Mouse (Mus musculus): ENCODE results near the gene Gm20479. TPM values are rescaled to one million over a fixed set of nuclear protein-coding genes. Genes with fewer than 3 reads are reported as not detected.

Gene Gm20479
- polyA plus RNA-seq, 1 experiment from 2014 or later = not detected

- Histone ChIP-seq H3K27ac (no peak overlapping the region), H3K4me2 (replicated peaks) (no peak overlapping the region), H3K36me3 (no peaks in the 10 kb centered on the region), H3K9me3 (no peaks in the 10 kb centered on the region), H3K4me1 (replicated peaks) (peaks cover 5% of the 10 kb centered on the region), H3K27me3 (peaks cover 12% of the 10 kb centered on the region), H3K9ac (replicated peaks) (no peak overlapping the region), H3K4me3 (replicated peaks) (no peak overlapping the region)
- WGBS = 86% methylated on average over 17 of the region's 17 CpGs
- ATAC-seq = no peak
These were observed 52.0 kb downstream of the Gm20479 start for GRCm38 (mm10) chr7:27305091-27305730.

Other genes with a start within 250 kb of the Gm20479 start
- gene Cyp2f2, start 237.5 kb downstream of the Gm20479 start, polyA plus RNA-seq (2015; fragmentation: Nextera tagmentation; extraction: Ambion mirVana) = not detected in 2 replicates
- 0.22 TPM in 1 of 2 replicates, not detected in the other for gene Cyp2t4, start 203.7 kb downstream of the Gm20479 start, polyA plus RNA-seq (2015; fragmentation: Nextera tagmentation; extraction: Ambion mirVana)
- gene Egln2, start 190.6 kb downstream of the Gm20479 start, polyA plus RNA-seq (2015; fragmentation: Nextera tagmentation; extraction: Ambion mirVana) = 87.0 and 101 TPM in 2 replicates
- 104 and 110 TPM in 2 replicates for gene Rab4b, start 178.5 kb downstream of the Gm20479 start, polyA plus RNA-seq (2015; fragmentation: Nextera tagmentation; extraction: Ambion mirVana)
- 0.36 TPM in 1 of 2 replicates, not detected in the other for gene Gm21983, start 176.3 kb downstream of the Gm20479 start, polyA plus RNA-seq (2015; fragmentation: Nextera tagmentation; extraction: Ambion mirVana)
- 3.6 and 5.1 TPM in 2 replicates for gene Mia, start 176.3 kb downstream of the Gm20479 start, polyA plus RNA-seq (2015; fragmentation: Nextera tagmentation; extraction: Ambion mirVana)
- gene BC024978, start 161.6 kb downstream of the Gm20479 start, polyA plus RNA-seq (2015; fragmentation: Nextera tagmentation; extraction: Ambion mirVana) = 4.3 TPM in 2 replicates
- gene Snrpa, start 161.1 kb downstream of the Gm20479 start, polyA plus RNA-seq (2015; fragmentation: Nextera tagmentation; extraction: Ambion mirVana) = 233 and 245 TPM in 2 replicates
- gene Itpkc, start 128.8 kb downstream of the Gm20479 start, polyA plus RNA-seq (2015; fragmentation: Nextera tagmentation; extraction: Ambion mirVana) = 6.7 and 7.6 TPM in 2 replicates
- 25.3 and 25.5 TPM in 2 replicates for gene Coq8b, start 124.4 kb downstream of the Gm20479 start, polyA plus RNA-seq (2015; fragmentation: Nextera tagmentation; extraction: Ambion mirVana)
- 39.4 and 51.6 TPM in 2 replicates for gene Numbl, start 99.0 kb downstream of the Gm20479 start, polyA plus RNA-seq (2015; fragmentation: Nextera tagmentation; extraction: Ambion mirVana)
- 8.0 and 9.1 TPM in 2 replicates for gene Ltbp4, start 19.7 kb downstream of the Gm20479 start, polyA plus RNA-seq (2015; fragmentation: Nextera tagmentation; extraction: Ambion mirVana)
- 67.2 and 84.3 TPM in 2 replicates for gene Shkbp1, start 1.4 kb downstream of the Gm20479 start, polyA plus RNA-seq (2015; fragmentation: Nextera tagmentation; extraction: Ambion mirVana)
- gene Sptbn4, start 90.3 kb upstream of the Gm20479 start, polyA plus RNA-seq (2015; fragmentation: Nextera tagmentation; extraction: Ambion mirVana) = 1.1 and 2.2 TPM in 2 replicates
- gene Blvrb, start 90.6 kb upstream of the Gm20479 start, polyA plus RNA-seq (2015; fragmentation: Nextera tagmentation; extraction: Ambion mirVana) = 14.8 and 16.1 TPM in 2 replicates
- gene Sertad3, start 116.3 kb upstream of the Gm20479 start, polyA plus RNA-seq (2015; fragmentation: Nextera tagmentation; extraction: Ambion mirVana) = 12.4 and 12.6 TPM in 2 replicates
- 8.2 and 8.5 TPM in 2 replicates for gene Sertad1, start 129.5 kb upstream of the Gm20479 start, polyA plus RNA-seq (2015; fragmentation: Nextera tagmentation; extraction: Ambion mirVana)
- gene Prx, start 141.9 kb upstream of the Gm20479 start, polyA plus RNA-seq (2015; fragmentation: Nextera tagmentation; extraction: Ambion mirVana) = 1.2 and 1.6 TPM in 2 replicates
- 0.37 and 0.52 TPM in 2 replicates for gene Hipk4, start 165.8 kb upstream of the Gm20479 start, polyA plus RNA-seq (2015; fragmentation: Nextera tagmentation; extraction: Ambion mirVana)
- gene Pld3, start 195.8 kb upstream of the Gm20479 start, polyA plus RNA-seq (2015; fragmentation: Nextera tagmentation; extraction: Ambion mirVana) = 107 and 110 TPM in 2 replicates
- 34.6 and 36.6 TPM in 2 replicates for gene 2310022A10Rik, start 195.8 kb upstream of the Gm20479 start, polyA plus RNA-seq (2015; fragmentation: Nextera tagmentation; extraction: Ambion mirVana)
- 64.3 and 67.4 TPM in 2 replicates for gene Akt2, start 234.1 kb upstream of the Gm20479 start, polyA plus RNA-seq (2015; fragmentation: Nextera tagmentation; extraction: Ambion mirVana)